Mouse (Mus musculus): Measurements from ENCODE around the gene Myrip.

GRCm38 (mm10) chr9:120444642-120445041, 143.3 kb downstream of the Myrip start:
- TF ChIP-seq GATA1 (IDR thresholded peaks at IDR 0.05; ENCODE audit: low read length) (no peak), TAL1 (IDR thresholded peaks at IDR 0.05; ENCODE audit: low read length) (no peak)

All from erythroblast, embryonic 14.5 days (primary cell).